Mouse (Mus musculus): ENCODE data around the gene Kansl1l.

Kansl1l gene

GRCm38 (mm10) chr1:66700149-66700692, 117.1 kb downstream of the Kansl1l start:
- peak; percentile 79 for DNase-seq (ENCODE audit: low read depth, low spot score)

- peak; percentile 77 for DNase-seq (ENCODE audit: low read depth, low spot score)
These were observed 117.7 kb downstream of the Kansl1l start for GRCm38 (mm10) chr1:66699630-66700029.

DNA sequence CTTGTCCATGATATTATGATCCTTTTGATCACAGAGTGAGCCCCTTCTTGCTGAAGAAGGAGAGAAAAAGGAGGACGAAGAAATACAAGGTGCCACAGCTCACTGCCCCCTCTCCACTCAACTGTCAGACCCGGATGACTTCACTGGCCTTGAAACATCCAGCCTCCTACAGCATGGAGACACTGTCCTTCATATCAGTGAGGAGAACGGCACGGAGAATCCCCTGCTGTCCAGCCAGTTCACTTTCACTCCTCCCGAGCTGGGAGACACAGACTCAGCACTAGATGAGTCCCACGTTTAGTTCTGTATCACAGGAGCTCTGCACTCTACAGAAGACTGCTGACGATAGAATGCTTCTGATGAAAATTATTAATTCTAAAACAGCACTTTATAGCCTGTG, 122.1 kb downstream of the Kansl1l start:
- DNase-seq (ENCODE audit: low read depth, low spot score) = no peak

DNA sequence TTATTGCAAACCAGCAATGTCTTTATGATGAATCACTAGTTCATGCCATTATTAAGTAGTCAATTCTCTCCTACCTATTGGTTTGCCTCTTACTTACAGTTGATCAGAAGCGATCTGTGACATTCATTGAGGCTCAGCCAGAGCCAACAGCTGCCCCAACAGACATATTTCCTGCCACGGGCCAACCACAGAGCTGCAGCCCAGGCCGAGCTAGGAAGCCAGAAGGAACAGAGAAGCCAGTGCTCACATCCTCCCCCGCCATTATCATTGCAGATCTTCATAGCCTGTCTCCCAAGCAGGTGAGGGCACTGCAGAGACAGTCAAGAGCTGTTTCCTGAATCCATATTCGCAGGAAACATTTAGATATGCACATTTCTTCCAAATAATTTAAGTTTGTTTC, 123.1 kb downstream of the Kansl1l start:
- DNase-seq (ENCODE audit: low read depth, low spot score) = no peak

DNA sequence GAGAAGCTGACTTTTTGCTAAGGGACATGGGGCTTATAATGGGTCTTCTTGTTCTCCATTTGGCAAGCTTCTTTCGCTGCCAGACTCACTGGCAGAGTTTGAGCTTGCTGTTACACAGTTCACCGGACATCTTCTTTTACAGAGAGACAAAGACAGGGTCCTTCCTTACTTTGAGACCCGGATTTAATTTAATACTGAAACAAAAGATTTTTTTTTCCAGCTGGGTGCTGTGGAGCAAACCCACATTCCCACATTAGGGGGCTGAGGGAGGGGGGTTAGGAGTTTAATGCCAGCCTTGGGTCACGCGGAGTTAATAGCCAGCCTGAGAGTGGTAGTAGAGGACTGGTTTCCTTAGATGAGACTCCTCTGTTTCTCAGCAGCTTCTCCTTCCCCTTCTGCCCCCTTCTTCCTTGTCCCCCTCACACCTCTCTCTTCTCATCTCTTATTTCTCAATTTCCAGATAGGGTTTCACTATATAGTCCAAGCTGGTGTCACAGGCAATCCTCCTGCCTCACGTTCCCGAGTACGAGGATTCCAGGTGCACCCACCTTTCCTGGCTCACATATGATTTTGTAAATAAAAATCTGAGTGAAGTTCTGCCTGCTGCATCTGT, 124.5 kb downstream of the Kansl1l start:
- DNase-seq (ENCODE audit: low read depth, low spot score) = no peak

DNA sequence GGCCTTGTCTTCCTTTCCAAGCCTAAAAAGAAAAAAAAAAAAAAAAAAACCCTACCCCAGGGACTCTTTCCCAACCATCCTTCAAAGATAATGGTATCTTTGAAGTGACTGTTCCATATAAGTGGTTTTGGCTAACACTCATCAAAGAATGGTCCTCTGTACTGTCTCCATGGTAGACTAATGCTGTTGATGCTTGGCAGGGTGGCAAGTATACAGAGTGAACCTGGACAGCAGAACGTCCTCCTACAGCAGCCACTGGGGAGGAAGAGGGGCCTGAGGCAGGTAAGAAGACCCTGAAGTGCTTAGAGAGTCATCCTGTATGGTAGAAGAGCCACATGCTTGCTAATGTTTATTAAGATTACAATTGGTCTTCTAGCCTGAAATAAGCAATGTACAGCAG, 125.1 kb downstream of the Kansl1l start:
- DNase-seq (ENCODE audit: low read depth, low spot score) = no peak

GRCm38 (mm10) chr1:66691772-66692171, 125.6 kb downstream of the Kansl1l start:
- DNase-seq (ENCODE audit: low read depth, low spot score) = no peak

- no peak for DNase-seq (ENCODE audit: low read depth, low spot score)
These were observed 134.4 kb downstream of the Kansl1l start for GRCm38 (mm10) chr1:66682974-66683373.

DNA sequence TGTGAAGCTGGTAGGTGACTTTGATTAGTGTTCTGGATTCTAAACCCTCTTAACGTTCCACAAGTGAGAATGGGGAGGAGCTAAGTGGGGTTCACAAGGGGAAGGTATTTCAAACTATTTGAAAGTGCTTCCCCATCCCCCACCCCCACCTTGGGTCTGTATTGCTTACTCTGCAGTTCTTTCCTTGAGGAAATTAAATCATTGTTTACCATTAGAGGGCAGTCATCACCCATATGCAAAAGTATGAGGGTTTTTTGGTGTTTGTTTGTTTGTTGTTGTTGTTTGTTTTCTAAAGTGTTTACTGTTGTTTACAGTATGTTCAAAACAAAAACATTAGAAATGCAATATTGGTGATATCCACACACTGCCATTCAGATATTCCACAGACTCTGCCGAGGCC, 138.7 kb downstream of the Kansl1l start:
- DNase-seq (ENCODE audit: low read depth, low spot score) = no peak

DNA sequence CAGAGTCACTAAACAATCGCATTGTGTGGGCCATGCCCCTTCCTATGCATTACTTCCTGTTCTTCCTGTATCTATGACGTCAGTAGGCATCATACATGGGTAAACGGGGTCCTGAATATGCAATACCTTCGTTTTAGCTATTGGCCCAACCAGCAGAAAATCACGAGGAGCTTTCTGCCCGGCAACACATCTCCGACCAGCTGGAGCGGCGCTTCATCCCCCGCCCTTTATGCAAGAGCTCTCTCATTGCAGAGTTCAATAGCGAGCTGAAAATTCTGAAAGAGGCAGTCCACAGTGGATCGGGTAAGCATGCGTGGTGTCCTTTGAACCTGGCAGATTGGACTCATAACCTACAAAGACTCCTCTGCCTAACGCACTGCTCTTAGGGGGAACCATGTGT, 139.4 kb downstream of the Kansl1l start:
- DNase-seq (ENCODE audit: low read depth, low spot score) = no peak

DNA sequence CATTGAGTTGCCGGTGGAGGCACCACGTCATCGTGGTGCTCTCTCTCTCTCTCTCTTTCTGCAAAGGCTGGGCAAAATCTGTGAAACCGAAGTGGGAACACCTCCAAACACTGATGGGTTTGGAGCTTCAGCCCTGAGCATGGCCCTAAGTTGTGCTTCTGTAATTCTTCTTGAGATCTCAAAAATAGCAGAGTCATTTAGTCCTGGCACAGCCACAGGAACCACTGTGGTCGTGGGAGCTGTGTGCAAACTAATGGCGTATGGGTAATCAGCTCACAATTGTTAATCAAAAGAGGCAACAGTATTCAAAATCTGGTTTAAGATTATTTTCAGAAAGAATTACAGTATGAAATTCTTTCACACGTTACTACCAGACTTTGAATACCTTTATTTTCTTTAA, 144.6 kb downstream of the Kansl1l start:
- no peak for DNase-seq (ENCODE audit: low read depth, low spot score)

- no peak for DNase-seq (ENCODE audit: low read depth, low spot score)
These were observed 145.9 kb downstream of the Kansl1l start for GRCm38 (mm10) chr1:66671475-66671874.
